Mouse (Mus musculus) cerebellum, adult 11 months (tissue): ENCODE data around the gene Arrdc1.

Experiments
- DNase-seq: peaks from one replicate; pipeline ENCODE4 v3.0.0; 2022

Gene Arrdc1

DNA sequence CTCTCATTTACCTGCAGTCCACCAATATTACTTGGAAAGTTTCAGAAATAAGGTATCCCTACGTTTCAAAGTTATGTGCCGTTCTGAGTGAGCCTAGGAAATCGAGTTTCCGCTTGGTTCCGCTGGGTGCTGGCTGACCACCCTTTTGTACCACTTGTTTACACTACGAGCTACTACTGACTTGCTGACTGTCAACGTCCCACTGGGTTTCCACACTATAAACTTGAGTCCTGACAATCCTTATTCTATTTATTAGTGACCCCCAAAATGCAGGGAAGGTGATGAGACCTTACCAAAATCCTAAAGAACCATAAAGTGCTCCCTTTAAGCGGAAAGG, 15.2 kb downstream of the Arrdc1 start:
- no peak for DNase-seq

DNA sequence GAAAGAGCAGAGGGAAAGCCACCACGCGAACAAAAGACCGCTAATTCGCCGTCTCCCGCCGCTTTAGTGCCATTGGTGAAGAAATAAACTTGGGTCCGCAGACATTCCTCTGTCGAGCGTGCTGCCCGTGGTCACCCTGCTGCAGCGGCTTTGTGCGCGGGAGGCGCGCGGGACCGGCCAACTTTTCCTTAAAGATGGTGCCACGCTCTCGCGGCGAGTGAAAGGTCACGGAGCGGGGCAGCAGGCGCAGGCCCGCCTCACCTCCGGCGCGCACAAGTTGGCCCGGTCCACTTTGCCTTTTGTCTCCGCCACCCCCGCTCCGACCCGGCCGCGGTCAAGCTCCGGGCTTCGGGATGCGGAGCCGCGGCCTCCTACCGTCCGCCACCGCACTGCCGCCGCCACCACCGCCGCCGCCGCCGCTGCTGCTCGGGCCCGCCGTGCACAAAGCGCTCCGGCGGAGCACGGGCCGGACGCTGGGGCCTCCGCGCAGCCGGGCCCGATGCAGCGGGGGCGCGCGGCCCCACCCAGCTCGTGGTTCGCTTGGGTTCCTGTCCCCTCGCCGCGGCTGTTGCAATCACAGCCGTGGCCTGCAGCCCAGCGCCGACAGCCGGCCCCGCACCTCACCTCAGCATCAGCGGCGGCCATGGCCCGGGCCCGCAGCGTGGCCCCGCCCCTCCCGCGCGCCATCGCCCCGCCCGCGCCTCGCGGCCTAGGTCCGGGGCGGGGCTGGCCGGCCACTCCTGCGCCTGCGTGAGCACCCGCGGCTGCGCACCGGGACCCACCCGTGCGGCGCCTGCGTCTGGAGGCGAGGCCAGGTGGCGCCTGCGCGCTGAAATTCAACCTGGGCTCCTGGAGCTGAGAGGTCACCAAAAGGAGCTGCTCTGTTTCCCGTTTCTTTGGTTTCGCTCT, 15.9 kb downstream of the Arrdc1 start, which contains the start of gene Ehmt1:
Gene Ehmt1 (minus strand): TSS at position 685 of the 909 bp plus-strand sequence.
- DNase-seq = peak; percentile 96

DNA sequence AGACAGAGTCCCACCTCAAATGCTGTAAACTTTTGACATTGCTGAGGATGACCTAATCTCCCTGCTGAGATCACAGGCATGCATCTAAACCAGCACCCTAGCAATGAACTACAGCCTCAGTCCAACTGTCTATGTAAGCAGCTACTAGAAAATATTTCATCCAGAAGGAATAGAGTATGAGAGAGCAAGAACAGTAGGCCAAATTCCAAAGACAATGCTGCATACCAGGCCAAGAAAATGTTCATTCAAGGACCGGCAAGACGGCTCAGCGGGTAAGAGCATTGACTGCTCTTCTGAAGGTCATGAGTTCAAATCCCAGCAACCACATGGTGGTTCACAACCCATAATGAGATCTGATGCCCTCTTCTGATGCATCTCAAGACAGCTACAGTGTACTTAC, 20.3 kb downstream of the Arrdc1 start:
- DNase-seq = no peak

DNA sequence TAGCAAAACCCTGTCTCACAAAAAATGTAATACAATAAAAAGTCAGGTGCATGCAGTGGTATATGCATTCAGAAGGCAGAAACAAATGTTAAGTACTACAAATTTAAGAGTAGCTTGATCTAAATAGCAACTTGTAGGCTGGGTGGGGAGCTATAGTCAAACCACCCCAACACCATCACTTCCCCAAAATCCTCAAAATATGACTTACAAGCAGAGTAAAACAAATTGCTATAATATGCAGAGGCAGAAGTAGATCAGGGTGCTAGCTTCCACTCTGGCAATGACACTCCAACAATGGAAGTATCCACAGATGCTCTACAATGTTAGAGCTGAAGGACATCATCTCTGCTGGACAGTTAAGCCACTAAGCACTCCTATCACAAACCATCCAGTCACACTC, 22.5 kb downstream of the Arrdc1 start:
- no peak for DNase-seq

DNA sequence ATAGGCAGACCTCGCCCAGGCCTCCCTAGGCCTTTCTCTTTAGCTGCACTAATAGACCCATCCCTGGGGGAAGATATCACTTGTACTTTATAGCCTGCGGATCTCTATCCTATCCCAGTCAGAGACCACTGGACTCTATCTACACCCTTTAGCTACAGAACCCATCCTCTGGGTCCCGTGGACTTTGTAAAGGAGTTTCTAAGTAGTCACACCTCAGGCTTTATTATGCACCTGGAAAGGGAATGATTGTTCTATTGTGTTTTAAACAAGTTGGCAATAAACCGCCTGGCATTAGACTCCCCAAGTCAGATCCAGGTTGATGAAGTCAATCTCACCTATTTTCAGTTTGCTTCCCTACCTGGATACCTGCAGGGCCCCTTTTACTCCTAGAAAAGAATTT, 22.9 kb downstream of the Arrdc1 start:
- DNase-seq = no peak

DNA sequence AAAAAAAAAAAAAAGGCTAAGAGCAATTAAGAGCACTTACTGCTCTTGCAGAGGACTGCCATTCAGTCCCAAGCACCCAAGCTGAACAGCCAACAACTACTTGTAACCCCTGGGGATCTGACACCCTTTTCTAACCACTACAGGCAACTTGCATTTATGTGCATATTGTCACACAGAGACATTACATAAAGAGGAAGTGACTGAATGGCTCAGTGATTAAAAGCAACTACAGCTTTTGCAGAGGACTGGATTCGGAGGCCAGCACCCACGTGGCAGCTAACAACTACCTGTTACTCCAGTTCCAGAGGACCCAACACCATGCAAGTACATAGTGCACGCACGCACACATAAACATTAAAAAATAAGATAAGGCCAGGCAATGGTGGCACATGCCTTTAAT, 24.6 kb downstream of the Arrdc1 start:
- DNase-seq = no peak

DNA sequence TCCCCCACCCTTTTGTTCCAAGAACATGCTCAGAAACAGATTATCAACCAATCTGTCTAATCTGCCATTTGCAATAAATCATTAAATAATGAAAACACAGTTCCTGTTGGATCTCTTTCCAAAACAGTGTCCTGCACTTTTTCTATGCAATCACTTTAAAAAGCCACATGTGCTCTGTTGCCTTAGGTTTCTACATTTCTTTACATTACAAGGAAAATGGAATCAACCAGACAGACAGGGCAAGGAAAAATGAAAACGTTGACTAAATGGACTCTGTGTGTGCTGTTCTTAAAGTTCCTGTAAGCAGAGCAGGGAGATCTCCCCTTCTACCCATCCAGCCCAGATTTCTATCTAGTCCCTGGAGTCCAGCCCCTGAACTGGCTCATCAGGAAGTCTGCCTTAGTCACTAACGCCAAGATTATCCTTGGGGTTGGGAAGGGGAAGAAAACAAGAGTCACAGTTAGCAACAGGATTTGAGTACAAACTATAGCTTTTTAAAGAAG, 29.3 kb downstream of the Arrdc1 start:
- DNase-seq = no peak

DNA sequence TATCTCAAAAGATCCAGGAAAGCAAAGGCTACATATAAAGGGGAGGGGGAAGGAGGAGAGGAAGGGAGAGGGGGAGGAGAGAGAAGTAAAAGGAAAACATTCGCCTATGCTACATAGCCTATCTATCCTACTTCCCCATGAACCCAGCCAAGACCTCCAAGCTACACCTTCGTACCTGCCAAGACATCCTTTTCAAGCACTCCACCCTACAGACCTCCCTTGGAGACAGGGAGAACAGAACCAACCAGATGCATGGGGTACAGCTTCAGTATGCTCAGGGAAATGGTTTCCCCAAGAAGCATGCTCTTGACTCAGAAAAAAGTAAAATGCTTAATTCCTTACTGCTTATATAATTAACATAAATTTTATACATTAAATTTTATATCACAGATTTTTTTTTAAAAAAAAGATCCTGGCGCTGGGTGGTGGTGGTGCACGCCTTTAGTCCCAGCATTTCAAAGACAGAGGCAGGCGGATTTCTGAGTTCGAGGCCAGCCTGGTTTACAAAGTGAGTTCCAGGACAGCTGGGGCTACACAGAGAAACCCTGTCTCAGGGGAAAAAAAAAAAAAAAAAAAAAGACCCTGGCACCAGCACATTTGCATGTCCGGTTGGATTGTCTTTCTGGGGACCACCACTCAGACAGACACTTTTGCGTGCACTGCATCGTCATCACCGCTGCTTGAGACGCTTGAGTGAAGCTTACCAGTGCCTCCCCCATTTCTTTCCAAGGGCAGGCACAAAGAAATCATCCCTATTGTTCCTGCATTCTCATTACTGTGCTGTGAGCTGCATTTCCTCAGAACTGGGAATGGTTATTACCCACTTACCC, 30.0 kb downstream of the Arrdc1 start:
- no peak for DNase-seq

DNA sequence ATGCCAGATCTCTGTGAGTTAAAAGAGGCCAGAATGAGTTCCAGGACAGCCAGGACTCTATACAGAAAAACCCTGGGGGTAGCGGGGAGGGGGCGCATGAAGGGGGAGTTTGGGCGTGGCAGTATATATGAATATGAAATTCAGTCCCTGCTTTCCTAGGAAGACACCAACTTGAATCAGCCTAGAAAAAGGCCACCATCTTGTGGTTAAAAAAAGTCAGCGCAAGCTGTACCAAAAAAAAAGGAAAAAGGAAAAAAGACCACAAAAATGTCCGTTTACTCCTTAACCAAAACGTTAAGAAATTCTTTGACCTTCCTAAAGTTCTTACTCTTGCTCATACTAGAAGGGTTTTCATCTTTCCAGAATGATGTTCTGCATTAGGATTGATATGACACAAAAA, 32.1 kb downstream of the Arrdc1 start:
- no peak for DNase-seq

DNA sequence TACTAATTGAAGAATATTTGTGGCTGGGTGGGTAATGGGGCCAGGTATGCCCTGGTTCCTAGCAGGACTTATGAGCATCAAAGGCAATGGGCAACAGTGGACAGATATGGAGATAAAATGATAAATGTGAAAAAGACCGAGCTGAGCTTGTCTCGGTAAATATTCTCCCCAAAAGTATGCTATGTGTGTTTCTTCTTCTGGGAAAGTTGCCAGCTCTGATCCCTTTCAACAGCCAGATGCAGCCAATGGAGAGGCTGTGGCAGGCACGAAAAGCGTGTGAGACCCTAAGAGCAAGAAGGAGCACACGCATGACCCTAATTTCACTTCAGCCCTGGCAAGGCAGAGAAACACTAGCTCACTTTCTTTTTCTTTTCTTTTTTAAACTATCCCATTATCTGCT, 34.0 kb downstream of the Arrdc1 start:
- no peak for DNase-seq

DNA sequence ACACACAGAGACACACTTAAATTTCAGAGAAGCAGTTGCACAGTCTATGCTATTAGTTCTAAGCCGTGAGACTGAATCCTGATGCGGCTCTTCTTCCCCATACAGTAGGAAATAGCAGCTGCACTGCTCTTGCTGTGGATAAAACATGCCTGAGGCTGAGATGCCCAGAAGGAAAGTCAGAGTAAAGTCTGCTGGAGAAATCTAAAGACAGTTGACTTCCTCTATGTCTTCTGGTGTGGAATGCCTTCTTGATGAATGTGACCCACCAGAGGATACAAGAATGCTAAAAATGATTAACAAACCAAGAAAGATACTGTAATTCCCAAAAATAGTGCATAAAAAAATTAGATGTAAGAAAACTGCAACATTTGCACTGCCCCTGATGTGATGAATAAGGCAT, 35.8 kb downstream of the Arrdc1 start:
- DNase-seq = no peak

DNA sequence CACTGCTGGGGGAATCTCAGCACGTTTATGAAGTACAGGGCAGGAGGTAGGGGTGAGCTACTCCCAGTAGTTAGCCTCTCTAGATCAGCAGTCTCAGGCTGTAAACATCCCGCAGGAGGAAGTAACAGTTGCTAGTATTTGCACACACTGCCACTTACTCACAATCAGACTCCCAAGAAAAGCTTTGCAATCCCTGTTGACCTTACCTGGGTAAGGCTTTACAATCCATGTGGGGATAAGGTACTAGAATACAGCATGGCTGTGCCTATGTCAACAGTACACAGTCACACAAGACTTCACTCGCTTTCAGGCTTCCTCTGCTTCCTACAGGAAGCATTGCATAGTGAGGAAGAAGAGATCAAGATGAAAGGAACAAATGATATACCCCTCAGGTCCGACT, 38.3 kb downstream of the Arrdc1 start:
- DNase-seq = no peak

DNA sequence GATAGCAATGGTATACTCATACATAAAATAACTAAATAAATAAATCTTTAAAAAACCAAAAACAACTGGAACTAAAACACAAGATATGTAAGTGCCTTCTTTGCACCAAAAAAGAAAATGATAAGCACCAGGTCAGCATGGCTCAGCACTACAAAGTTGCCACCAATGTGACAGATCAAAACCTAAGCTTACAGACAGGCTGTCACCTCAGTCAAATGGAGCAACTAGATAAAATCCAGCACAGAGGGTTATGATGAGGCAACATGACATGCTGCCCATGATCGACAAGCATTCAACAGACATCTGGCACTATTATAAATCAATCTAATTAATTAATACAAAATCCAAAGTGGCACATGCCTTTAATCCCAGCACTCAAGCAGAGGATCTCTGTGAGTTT, 40.8 kb downstream of the Arrdc1 start:
- DNase-seq = no peak

DNA sequence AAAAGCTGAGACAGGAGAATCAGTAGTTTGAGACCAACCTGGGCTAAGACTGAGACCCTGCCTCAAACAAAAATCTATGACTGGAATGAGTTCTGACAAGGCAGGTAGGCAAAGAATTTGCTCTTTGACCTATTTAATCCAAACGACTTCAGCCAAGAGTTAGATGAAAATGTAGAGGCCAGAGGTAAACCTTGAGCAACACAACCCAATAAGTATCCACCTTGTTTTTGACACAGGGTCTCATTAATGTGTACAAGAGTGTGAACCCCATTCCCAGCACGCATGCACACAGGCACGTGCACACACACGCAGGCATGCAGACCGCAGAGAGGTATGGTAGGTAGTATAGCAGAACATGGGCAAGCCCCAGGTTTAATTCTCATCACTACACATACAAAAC, 42.7 kb downstream of the Arrdc1 start:
- DNase-seq = no peak

DNA sequence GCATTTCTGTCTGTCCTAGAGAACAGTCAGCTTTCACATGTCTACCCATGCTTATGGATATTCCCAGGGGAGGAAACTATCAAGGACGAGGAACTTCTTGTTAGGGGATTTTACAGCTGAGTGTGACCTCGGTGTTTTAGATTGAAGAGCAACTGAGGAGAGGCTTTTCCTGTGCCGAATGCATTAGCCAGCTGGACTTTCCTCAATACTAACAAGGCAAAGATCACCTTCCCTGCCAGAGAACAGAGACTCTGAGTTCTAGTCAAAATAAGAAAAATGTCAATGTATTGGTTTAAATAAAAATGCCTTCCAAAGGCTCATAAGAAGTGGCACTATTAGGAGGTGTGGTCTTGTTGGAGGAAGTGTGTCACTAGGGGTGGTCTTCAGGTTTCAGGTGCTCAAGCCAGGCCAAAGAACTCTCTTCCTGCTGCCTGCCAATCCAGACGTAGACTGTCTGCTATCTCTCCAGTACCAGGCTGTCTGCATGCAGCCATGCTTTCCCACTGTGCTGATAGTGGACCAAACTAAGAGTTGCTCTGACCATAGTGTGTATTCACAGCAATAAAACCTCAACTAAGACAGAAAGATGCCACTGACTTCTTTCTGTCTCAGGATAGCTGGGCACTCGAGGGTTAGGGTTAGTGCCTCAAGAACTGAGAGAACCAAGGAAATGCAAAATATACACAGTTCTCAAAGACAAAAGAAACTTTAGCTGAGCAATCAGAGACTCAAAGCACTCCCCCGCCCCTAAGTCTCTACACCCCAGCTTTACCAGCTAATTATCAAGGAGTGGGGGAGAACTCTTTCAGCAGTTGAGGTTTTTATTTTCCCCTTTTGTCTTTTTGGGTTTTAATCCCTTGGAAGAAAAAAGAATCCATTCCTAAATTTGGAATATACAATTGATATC, 44.3 kb downstream of the Arrdc1 start:
- no peak for DNase-seq

DNA sequence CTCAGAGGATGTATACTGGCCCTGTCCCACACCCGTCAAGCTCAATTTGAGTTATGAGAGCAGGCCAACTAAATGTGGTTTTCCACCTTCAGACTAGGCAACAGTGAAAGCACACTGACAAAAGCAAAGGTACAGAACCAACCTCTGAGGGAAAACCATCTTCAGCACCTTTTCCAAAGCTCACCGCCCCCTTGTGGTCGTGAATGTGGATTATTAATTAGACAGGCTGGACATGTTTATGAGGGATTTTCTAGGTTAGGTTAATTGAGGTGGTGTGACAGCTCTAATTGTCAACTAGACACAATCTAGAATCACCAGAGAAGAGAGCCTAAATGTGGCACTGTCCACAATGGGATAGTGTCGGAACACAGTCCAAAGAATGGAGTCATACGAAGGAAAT, 46.2 kb downstream of the Arrdc1 start:
- DNase-seq = no peak

DNA sequence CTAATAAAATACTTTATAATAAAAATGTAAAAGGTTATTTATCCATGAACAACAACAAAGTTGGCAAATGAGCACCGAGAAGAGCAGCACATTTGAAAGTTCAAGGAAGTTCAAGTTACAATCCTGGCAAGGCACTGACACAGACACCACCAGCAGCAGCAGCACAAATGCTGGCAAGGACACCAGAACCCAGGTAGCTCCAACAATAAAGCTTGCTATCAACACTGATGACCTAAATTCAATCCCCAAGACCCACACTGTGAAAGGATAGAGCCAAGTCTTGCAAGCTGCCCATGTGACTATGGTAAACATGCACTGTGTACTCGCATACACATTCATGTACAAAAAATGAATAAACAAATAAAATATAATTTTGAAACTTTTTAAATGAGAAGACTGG, 54.4 kb downstream of the Arrdc1 start:
- no peak for DNase-seq
